Mouse (Mus musculus) thymus, adult 2 months (tissue): Measurements from ENCODE around the gene H2-Q10. TPM values are rescaled to one million over a fixed set of nuclear protein-coding genes. Genes with fewer than 3 reads are reported as not detected.
A peak's percentile ranks its signal among the peaks of the same experiment; 100 is the strongest.
"Not testable (repeated sequence)": the region's sequence is repeated elsewhere in the genome, so short reads cannot be mapped to it uniquely, and the experiment has no call there.

Experiments
- DNase-seq: peaks from one replicate; pipeline ENCODE4 v3.0.0; 2021
- H3K27ac ChIP-seq: fragments of 200-500 bp; 2 replicates; pipeline ENCODE4 v1.5.1; 2012; ENCODE audit warnings: low read length, control low read depth; ENCODE audit not compliant: control insufficient read depth, insufficient read depth
- H3K27me3 ChIP-seq: fragments of 200-500 bp; 2 replicates; pipeline ENCODE4 v1.6.1; 2012; ENCODE audit warnings: mild to moderate bottlenecking, low read length, moderate library complexity, mixed read lengths; ENCODE audit not compliant: control insufficient read depth, insufficient read depth
- H3K36me3 ChIP-seq: fragments of 200-500 bp; 2 replicates; pipeline ENCODE4 v1.6.1; 2012; ENCODE audit warnings: mild to moderate bottlenecking, low read length, moderate library complexity; ENCODE audit not compliant: control insufficient read depth, insufficient read depth
- H3K4me1 ChIP-seq: fragments of 200-500 bp; replicated peaks from 2 replicates; pipeline ENCODE4 v1.6.1; 2012; ENCODE audit warnings: low read length; ENCODE audit not compliant: control insufficient read depth, insufficient read depth
- H3K4me3 ChIP-seq: fragments of 200-500 bp; 2 replicates; pipeline ENCODE4 v1.5.1; 2012; ENCODE audit warnings: mild to moderate bottlenecking, low read length, control low read depth, moderate library complexity; ENCODE audit not compliant: control insufficient read depth, insufficient read depth
- CTCF ChIP-seq: fragments of 200-500 bp; IDR thresholded peaks from 2 replicates; pipeline ENCODE4 v1.5.1; 2012; ENCODE audit warnings: mild to moderate bottlenecking, control low read depth, low read length, moderate library complexity, borderline replicate concordance; ENCODE audit not compliant: control insufficient read depth, poor library complexity, insufficient read depth; ENCODE audit errors: extremely low read depth
- WGBS: fragments of 180-500 bp; shearing (Covaris S2); methylation state at CpG from one replicate; pipeline ENCODE4 v1.1.7; 2018; 5-methylcytosine and 5-hydroxymethylcytosine counted together
- polyA plus RNA-seq: library from polyadenylated mRNA; depleted of rRNA; stranded (reverse); fragments of >200 nt; gene quantifications from 2 replicates; pipeline ENCODE4 v1.2.3, GENCODE M21; 2012

H2-Q10 gene
- polyA plus RNA-seq, 1 experiment = 15.3 TPM

GRCm38 (mm10) chr17:35430671-35431070 is 39.2 kb upstream of the H2-Q10 start:
- H3K4me3 ChIP-seq, H3K36me3 ChIP-seq, DNase-seq, H3K27me3 ChIP-seq, H3K27ac ChIP-seq, H3K4me1 ChIP-seq: not testable (repeated sequence)
- WGBS = 89% methylated on average over 6 of the region's 6 CpGs

DNA sequence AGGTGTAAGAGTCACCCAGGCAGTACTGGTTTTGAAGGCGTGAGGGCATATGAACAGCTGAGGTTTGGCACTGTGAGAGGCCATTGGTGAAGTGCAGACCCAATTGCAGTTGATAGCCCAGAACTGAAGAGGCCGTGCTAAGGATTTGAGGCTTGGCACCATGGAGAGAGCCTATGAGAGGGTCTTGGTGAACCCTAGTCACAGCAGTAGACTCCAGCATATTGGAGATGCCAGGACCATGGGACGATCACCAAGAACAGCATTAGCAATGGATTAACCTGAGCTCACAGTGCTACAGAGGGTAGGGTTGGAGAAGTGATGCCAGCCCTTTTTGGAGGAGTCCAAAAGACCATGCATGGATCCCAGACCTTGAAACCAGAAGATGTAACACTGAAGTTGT is 37.7 kb upstream of the H2-Q10 start:
- H3K27me3 ChIP-seq, H3K36me3 ChIP-seq, H3K4me3 ChIP-seq, H3K4me1 ChIP-seq, H3K27ac ChIP-seq, DNase-seq: not testable (repeated sequence)
- 91% methylated on average over 3 of the region's 3 CpGs for WGBS

DNA sequence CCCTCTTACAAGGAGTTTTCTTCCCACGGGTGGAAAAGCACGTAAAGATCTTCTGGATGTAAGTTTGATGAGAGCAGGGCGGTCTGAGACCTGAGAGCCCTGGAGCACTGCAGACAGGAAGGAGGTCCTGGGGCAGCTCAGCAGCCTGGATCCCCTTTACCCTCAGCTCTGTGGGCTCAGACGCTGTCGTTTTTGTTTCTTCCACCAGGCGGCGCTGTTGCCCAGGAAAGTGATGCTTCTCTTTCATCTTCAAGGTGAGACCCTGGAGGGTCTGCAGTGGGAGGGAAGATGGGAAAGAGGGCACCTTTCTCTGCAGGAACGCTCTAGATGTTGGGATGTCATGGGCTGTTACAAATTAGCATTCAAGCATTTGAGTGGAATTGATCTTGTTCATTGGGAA is 35.1 kb upstream of the H2-Q10 start:
- not testable (repeated sequence) for H3K27ac ChIP-seq, H3K4me3 ChIP-seq, H3K36me3 ChIP-seq, H3K4me1 ChIP-seq, H3K27me3 ChIP-seq
- WGBS = 10% methylated on average over 8 of the region's 8 CpGs
- peak; percentile 24 for DNase-seq
- TF ChIP-seq CTCF = peak; percentile 80

GRCm38 (mm10) chr17:35435577-35435976 is 34.3 kb upstream of the H2-Q10 start:
- not testable (repeated sequence) for H3K27me3 ChIP-seq, H3K36me3 ChIP-seq, H3K4me1 ChIP-seq, DNase-seq, H3K4me3 ChIP-seq, H3K27ac ChIP-seq
- WGBS = 80% methylated on average over 3 of the region's 3 CpGs

GRCm38 (mm10) chr17:35437386-35437936 is 32.4 kb upstream of the H2-Q10 start:
- not testable (repeated sequence) for H3K4me3 ChIP-seq, DNase-seq, H3K36me3 ChIP-seq, H3K27ac ChIP-seq, H3K4me1 ChIP-seq, H3K27me3 ChIP-seq
- WGBS = 68% methylated on average over 1 of the region's 1 CpGs

DNA sequence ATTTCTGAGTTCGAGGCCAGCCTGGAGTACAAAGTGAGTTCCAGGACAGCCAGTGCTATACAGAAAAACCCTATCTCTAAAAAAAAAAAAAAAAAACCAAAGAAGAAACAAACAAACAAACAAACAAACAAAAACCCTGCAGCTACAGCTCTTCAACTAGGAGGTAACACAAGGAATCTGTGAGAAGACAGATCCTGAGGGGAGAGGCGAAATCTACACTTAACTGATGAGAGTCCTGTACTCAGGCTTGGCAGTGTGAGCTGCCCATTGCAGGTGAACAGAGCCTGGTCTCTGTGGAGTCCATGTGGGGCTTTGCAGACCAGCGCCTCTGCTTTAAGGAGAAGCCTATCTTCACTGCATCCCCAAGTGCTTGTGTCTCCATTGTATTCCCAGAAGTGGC is 31.5 kb upstream of the H2-Q10 start:
- H3K27ac ChIP-seq, DNase-seq, H3K4me3 ChIP-seq, H3K4me1 ChIP-seq, H3K36me3 ChIP-seq, H3K27me3 ChIP-seq: not testable (repeated sequence)
- WGBS = 91% methylated on average over 3 of the region's 3 CpGs

- not testable (repeated sequence) for H3K27ac ChIP-seq, H3K36me3 ChIP-seq, H3K4me1 ChIP-seq, H3K27me3 ChIP-seq
- peak; percentile 64 for DNase-seq
- H3K4me3 ChIP-seq = peak within 1 kb of the TSS; percentile 55
- 3% methylated on average over 18 of the region's 18 CpGs for WGBS
These were observed 31.0 kb upstream of the H2-Q10 start, which contains the start of gene H2-Q7 for GRCm38 (mm10) chr17:35438885-35439284. H2-Q7 (plus strand) TSS chr17:35439155.

- H3K4me3 ChIP-seq = peak overlapping the region; percentile 55
- not testable (repeated sequence) for H3K27ac ChIP-seq, H3K27me3 ChIP-seq, H3K4me1 ChIP-seq, H3K36me3 ChIP-seq, DNase-seq
- WGBS = 2% methylated on average over 48 of the region's 48 CpGs
These were observed 30.6 kb upstream of the H2-Q10 start for GRCm38 (mm10) chr17:35439295-35439747.

GRCm38 (mm10) chr17:35439925-35440645 is 29.8 kb upstream of the H2-Q10 start:
- 72% methylated on average over 27 of the region's 27 CpGs for WGBS
- H3K4me3 ChIP-seq = peak overlapping the region; percentile 38

DNA sequence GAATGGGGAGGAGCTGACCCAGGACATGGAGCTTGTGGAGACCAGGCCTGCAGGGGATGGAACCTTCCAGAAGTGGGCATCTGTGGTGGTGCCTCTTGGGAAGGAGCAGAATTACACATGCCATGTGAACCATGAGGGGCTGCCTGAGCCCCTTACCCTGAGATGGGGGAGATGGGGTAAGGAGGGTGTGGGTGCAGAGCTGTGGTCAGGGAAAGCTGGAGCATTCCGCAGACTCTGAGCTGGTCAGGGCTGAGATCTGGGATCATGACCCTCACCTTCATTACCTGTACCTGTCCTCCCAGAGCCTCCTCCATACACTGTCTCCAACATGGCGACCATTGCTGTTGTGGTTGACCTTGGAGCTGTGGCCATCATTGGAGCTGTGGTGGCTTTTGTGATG is 27.5 kb upstream of the H2-Q10 start:
- WGBS = 97% methylated on average over 2 of the region's 2 CpGs
- not testable (repeated sequence) for H3K36me3 ChIP-seq, H3K27ac ChIP-seq, DNase-seq, H3K4me3 ChIP-seq, H3K27me3 ChIP-seq, H3K4me1 ChIP-seq

More at GRCm38 (mm10) chr17:35439925-35440645, 29.8 kb upstream of the H2-Q10 start:
- not testable (repeated sequence) for H3K27me3 ChIP-seq, H3K36me3 ChIP-seq, H3K27ac ChIP-seq, DNase-seq, H3K4me1 ChIP-seq

DNA sequence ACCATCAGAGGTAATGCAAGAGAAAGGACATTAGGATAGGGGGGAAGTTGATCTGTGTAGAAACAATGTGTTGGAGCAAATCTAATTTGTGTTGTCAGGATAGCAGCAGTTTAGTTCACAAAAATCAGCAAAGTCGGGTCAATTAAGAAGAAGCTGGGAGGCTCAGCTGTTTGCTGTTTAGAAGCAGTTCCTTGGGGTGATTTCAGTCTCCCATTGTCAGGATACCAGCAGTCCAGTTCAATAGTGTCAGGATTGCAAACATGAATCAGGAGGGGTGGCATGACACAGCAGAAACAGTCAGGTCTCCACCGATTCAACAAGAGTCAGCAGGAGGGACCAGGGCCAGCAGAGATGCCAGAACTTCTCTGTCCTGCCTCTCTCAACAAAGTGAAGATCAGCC is 25.4 kb upstream of the H2-Q10 start:
- H3K36me3 ChIP-seq, DNase-seq, H3K4me1 ChIP-seq, H3K27me3 ChIP-seq, H3K4me3 ChIP-seq, H3K27ac ChIP-seq: not testable (repeated sequence)
- WGBS = 84% methylated on average over 2 of the region's 2 CpGs
